Mouse (Mus musculus): Measurements from ENCODE around the gene Matk.
A peak's percentile ranks its signal among the peaks of the same experiment; 100 is the strongest.

The Matk gene

GRCm38 (mm10) chr10:81242021-81242420 is 10.7 kb upstream of the Matk start:
- DNase-seq (ENCODE audit: low spot score in 2 of 2) = no peak

DNA sequence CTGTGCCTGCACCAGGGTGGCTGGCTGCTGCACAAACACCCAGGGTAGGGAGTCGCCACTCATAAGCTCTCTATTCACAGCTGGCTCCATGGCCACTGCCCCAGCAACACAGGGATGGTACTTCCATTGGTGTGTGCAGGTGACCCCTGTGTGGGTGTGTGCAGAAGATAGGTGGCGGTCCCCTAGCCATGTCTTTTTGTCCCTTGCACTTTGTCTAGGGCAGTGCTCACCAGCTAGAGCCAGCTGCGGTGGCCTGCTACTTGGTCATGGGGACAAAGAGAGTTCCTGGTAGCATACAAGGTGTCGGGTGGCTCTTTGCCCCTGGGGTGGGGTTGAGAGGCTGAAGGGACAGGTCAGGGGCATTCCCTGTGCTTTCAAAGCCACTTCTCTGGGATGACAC is 8.6 kb upstream of the Matk start:
- no peak for DNase-seq (ENCODE audit: low spot score in 2 of 2)

DNA sequence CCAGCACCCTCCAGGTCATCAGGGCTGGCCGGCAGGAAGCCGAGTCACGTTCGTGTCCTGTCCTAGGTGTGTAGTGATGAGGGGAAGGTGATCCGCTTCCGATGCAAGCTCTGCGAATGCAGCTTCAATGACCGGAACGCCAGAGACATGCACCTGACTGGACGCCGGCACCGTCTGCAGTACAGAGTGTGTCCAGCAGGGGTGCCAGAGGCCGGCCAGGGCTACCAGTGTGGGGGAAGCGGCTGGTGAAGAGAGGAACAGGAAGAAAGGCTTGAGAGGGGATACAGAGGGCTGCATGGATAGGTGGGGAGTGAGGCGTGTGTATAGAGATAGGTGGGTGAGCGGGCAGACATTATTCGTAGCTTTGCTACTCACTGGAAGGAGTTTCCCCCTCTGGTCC is 8.1 kb upstream of the Matk start:
- DNase-seq (ENCODE audit: low spot score in 2 of 2) = peak; percentile 52 to 58

DNA sequence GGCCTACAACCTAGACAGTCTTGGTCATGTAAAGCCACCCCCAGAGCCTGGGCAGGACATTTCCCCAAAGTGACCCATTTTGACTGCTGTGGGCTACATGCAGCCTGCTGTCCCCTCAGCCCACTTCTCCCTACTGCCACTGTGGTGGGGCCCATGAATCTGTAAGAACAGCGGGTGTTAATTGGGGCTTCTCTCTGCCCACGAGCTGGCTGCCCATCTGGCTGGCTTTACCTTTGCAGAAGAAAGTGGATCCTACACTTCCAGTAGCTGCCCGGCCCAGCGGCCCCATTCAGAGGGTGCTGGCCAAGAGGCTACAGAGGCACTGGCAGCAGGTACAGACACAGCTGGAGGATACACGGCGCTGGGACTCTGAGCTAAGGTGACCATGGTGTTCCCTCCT is 7.6 kb upstream of the Matk start:
- DNase-seq (ENCODE audit: low spot score in 2 of 2) = no peak

DNA sequence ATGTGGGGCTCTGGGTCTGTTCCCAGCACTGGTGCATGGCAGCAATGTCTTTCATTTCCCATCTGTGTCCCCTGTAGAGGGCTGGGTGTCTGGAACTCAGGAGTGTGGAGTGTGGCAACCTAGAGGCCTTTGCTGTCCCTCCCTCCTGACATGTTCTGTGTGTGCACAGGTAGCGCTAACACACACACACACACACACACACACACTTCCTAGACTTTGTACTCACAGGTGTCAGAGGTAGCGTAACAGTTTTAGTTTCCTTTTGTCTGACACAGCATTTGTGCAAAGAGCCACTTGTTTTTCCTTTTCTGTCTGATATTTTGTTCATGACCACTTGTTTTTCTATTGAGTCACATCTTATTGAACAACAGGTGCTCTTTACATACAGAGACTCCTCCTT is 4.9 kb upstream of the Matk start:
- DNase-seq (ENCODE audit: low spot score in 2 of 2) = no peak

DNA sequence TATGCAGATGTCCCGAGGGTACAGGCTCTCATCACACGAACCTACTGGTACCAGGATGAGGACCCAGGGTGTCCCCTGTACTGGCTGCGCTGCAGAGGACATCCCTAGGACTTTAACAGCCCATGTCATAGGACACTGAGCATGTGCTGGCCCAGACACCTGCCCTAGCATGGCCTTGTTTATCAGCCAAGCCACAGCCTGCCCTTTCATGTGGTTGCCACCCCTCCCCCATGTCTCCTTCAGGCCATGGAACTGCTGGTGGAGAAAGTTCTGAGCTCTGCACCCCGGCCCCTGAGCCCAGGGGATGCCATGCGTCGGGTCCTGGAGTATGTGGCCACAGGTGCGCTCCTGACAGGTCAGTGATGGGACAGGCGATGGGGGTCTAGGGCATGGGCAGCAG is 3.3 kb upstream of the Matk start:
- DNase-seq (ENCODE audit: low spot score in 2 of 2) = no peak

DNA sequence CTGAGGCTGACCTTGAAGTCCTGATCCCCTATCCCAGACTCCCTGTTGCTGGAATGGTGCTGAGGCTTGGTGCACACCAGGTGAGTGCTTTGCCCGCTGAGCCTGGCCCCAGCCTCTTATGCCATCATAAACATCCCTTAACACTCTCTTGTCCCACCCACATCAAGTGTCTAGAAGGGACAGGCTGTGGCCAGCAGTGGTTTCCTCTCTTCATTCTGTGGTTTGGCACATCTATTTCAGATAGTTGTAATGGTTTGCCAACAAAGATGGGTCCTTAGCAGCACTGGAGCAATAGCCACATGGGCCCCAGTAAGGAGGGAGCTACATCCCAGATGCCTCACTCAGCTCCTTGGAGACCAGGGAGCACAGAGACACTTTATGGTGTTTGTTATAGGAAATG is 2.2 kb downstream of the Matk start:
- DNase-seq (ENCODE audit: low spot score in 2 of 2) = no peak

- DNase-seq (ENCODE audit: low spot score in 2 of 2) = no peak
Measured at GRCm38 (mm10) chr10:81257158-81258039, 4.7 kb downstream of the Matk start.

DNA sequence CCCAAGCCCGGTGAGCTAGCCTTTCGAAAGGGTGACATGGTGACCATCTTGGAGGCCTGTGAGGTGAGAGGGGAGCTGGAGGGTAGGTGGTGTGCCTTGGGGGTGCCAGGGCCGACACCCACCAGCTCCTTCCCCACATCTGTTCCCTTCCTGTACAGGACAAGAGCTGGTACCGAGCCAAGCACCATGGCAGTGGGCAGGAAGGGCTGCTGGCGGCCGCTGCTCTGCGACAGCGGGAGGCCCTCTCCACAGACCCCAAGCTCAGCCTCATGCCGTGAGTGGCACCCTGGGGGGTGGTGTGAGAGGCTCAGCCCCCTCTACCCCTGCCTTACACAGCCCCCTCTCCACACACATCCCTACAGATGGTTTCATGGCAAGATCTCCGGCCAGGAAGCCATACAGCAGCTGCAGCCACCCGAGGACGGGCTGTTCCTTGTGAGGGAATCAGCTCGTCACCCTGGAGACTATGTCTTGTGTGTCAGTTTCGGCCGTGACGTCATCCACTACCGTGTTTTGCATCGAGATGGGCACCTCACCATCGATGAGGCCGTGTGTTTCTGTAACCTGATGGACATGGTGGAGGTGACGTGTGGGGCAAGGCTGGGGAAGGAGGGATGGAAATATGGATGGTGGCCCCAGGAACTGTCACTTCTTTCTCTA is 6.6 kb downstream of the Matk start:
- DNase-seq (ENCODE audit: low spot score in 2 of 2) = no peak

DNA sequence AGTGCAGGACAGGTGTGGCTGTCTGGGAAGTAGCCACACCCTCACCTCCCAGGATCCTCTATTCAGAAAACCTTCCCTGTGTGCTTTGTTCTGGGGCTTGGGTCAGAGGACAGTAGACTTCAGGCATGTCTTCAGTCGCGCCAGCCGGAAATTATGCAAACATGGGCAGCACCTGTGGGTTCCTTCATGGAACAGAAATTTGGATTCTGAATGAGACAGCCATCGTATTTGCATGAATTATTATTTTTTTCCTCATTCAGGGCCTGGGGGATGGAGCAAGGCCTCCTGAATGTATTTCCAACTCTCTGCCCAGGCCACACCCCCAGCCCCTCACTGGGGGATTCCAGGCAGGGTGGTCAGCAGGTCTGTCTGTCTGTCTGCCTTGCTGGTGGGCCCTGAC is 8.3 kb downstream of the Matk start:
- DNase-seq (ENCODE audit: low spot score in 2 of 2) = no peak

DNA sequence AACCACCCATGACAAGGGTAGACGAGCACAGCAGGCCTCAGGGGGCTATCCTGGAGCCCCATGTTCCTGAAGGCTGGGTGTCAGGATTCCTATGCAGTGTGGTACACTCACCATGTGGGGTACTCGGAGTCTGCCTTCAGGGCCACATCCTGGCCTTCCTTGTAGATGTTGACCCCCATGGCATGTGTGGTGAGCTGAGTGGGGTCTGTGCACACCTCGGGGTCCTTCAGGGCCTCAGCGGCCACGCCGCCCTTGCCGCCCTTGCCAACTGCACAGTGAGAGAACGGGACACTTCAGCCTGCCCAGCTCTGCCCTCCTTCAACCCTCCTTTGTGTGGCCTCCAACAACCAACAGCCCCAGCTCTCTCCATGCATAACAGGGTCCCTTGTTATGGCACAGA is 12.8 kb downstream of the Matk start:
- no peak for DNase-seq (ENCODE audit: low spot score in 2 of 2)

DNA sequence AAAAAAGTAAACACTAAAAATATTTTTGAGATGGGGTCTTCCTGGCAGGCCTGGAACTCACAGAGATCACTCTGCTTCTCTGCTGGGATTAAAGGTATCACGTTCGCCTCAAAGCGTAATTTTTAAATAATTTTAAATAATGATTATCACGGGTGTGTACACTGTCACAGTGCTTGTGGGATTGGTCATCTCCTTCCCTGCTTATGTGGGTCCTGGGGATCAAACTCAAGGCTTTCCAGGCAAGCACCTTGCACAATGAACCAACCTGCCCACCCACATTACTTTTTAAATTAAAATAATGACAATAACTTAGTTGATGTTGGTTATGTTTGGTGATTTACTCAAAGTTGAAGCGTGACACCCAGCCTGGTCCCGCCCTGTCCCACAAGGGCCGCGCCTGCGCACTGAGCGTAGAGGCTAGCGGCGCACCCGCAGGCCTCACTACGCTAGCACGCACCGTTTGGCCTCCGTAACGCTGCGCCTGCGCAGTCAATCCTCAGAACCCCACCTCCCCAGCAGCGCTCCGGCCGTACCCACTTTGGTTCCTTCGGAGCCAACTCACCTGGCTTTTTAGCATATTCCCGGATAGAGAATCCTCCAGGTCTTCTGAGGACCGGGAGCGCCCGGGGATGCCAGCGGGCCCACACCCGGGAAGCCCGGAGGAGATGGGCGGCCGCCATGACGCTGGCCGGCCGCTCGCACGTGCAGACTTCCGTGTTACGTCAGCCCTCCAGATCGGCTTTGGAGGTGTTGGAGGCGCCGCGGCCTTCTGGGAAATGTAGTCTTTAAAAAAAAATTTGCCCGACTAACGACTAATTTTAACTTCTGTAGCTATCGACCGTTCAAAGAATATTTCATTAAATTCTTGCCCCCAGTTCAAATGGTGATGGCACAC is 13.7 kb downstream of the Matk start, which contains the start of the genes Mrpl54 and Apba3:
Gene Mrpl54, minus strand, starts transcription at position 724 of the 895 bp plus-strand sequence.
Gene Apba3, plus strand, starts transcription at position 750 of the 895 bp plus-strand sequence.
- DNase-seq (ENCODE audit: low spot score in 2 of 2) = peak; percentile 97 to 98

DNA sequence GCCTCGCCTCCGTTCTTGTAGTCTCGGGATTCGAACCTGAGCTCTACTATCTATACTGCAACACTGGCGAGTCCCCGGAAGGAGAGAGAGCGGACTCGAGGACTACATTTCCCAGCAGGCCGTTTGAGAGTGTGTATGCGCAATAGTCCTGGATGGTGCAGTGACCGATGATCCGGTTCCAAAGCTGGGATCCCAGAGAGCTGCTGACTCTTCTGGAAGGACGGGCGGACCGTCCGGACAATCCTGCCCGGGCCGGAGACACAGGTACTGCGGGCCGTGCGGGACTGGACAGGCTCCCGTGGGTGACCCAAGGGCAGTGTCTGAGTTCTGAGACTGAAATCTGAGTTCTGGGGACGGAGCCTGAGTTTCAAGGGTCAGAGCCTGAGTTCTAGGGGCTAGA is 15.3 kb downstream of the Matk start:
- peak; percentile 92 to 93 for DNase-seq (ENCODE audit: low spot score in 2 of 2)

- DNase-seq (ENCODE audit: low spot score in 2 of 2) = no peak
Measured at GRCm38 (mm10) chr10:81268643-81269412, 16.1 kb downstream of the Matk start.

GRCm38 (mm10) chr10:81272356-81272755 is 19.6 kb downstream of the Matk start:
- no peak for DNase-seq (ENCODE audit: low spot score in 2 of 2)

DNA sequence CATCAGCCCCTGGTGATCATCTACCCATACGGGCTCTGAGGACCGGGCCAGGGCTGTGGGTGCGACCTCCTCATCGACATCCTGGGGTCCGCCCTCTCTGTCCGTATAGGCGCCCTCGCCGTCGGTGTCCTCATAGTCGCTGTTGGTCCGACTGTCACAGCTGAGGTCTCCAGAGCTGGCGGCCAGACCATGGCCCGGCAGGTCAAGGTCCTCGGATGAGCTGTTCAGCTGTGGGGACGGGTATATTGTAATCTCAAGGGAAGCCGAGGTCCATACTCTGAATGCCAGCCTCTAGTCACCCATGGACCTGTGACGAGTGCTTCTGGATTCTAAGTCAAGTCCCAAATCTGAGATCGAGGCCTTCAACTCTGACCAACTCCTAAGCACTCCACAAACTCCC is 21.1 kb downstream of the Matk start:
- no peak for DNase-seq (ENCODE audit: low spot score in 2 of 2)

DNA sequence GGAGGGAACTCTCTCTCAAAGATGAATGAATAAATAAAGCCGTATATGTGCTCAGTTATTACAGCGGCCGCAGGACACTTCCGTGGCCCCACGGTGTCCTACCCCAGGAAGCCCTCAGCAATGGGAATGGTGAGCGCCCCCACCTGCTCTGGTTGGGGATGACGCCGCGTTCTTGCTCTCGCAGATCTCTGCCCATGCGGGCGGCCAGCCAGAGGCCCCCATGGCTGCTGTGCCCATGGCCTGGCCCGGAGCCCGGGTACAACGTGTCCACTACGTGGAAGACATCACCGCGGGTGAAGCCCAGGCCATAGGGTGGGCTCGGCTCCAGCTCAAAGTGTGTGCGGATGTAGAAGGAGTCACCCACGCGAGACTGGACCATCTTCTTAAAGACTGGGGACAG is 24.9 kb downstream of the Matk start:
- DNase-seq (ENCODE audit: low spot score in 2 of 2) = no peak

GRCm38 (mm10) chr10:81279496-81279895 is 26.8 kb downstream of the Matk start:
- DNase-seq (ENCODE audit: low spot score in 2 of 2) = no peak

- no peak for DNase-seq (ENCODE audit: low spot score in 2 of 2)
Measured at GRCm38 (mm10) chr10:81284189-81284588, 31.5 kb downstream of the Matk start.

GRCm38 (mm10) chr10:81284719-81285118 is 32.0 kb downstream of the Matk start:
- DNase-seq (ENCODE audit: low spot score in 2 of 2) = no peak

DNA sequence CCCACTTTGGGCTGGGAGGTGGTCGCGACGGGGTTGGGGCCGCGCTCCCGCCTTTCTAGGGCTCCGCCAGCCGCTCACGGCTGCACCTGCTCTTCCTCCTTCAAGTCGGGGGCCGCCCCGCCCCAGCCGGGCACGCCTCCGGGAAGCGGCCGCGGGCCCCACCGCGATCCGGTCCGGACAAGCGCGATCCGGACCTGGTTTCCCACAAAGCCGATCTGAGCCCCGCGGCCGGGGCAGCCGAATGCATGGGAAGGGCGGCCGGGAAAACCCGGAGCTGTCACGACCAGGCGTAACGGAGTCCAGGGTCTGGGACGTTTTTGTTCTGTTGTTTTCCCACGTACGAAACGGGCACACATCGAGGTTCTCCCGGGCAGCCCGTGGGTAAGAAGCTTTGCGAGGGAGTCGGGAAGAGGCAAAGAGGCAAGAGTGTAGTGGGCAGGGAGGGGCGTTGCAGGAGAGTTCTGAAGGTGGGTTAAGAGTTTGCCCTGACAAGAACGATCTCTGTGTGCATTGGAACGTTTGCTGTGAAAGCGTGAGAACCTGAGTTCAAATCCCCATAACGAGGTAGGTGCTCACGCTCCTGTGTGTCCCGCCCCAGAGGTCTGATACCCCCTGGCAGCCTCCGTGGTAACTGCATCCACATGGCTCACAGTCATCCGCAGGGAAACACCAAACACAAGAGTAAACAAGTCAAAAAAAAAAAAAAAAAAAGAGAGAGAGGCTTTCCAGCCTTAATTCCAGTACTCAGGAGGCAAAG is 33.1 kb downstream of the Matk start:
- peak; percentile 81 to 83 for DNase-seq (ENCODE audit: low spot score in 2 of 2)

Measured in heart, adult 9 months (tissue).